Mouse (Mus musculus) myocyte (in vitro differentiated cells): ENCODE results near the gene Srsf1.
A peak's percentile ranks its signal among the peaks of the same experiment; 100 is the strongest.

Experiments used
- MAX ChIP-seq: IDR thresholded peaks from one replicate; pipeline ENCODE4 v1.6.1; 2011; ENCODE audit warnings: low read depth, mild to moderate bottlenecking, control low read depth
- MYOD1 ChIP-seq, 3 experiments: IDR thresholded peaks; one replicate each; pipeline ENCODE4 v1.6.1; 2011; ENCODE audit warnings: control low read depth in 2 of 3, low read depth in 2 of 3, mild to moderate bottlenecking in 2 of 3, moderate library complexity in 1 of 3; ENCODE audit not compliant: insufficient read length in 2 of 3, control insufficient read depth in 1 of 3
- POLR2A ChIP-seq: IDR thresholded peaks from one replicate; pipeline ENCODE4 v1.6.1; 2011; ENCODE audit warnings: low read depth, mild to moderate bottlenecking, control low read depth, moderate library complexity; ENCODE audit not compliant: insufficient read length
- POLR2AphosphoS2 ChIP-seq: IDR thresholded peaks from one replicate; pipeline ENCODE4 v1.6.1; 2011; ENCODE audit warnings: low read depth, control low read depth; ENCODE audit not compliant: insufficient read length
- USF1 ChIP-seq: IDR thresholded peaks from one replicate; pipeline ENCODE4 v1.6.1; 2011; ENCODE audit warnings: low read depth, mild to moderate bottlenecking, control low read depth, moderate library complexity

DNA sequence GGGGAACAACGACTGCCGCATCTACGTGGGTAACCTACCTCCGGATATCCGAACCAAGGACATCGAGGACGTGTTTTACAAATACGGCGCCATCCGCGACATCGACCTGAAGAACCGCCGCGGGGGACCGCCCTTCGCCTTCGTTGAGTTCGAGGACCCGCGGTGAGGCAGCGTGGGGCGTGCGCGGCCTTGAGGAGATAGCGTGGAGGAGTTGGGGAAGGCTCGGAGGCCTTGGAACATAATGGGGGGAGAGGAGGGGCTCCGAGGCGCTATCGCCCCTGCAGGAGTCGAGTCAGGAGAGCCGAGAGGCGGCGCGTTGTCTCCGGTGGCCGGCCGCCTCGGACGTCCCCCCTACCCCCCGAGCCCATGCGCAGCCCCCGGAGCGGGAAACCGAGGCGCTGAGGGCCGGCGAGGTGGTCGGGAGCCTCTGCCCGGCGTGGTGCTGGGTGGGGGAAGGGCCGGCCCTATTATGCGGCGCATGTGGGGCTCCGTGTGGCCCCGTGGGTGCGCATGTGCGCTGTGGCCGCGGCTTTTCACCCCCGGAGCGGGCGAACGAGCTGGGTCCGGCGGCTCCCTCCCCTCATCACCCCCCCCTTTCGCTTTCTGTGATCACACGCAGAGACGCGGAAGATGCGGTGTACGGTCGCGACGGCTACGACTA, 828 bp downstream of the Srsf1 start:
- no peak for TF ChIP-seq MAX
- TF ChIP-seq POLR2AphosphoS2: peak; percentile 61
- TF ChIP-seq USF1: no peak
- no peak for TF ChIP-seq MYOD1 (IDR thresholded peaks at IDR 0.05; ENCODE audit: control insufficient read depth in 1 of 3, insufficient read length in 2 of 3, low read depth in 2 of 3)
- TF ChIP-seq POLR2A: peak; percentile 49
